Mouse (Mus musculus) hindbrain, embryonic 16.5 days (tissue): ENCODE measurements at regions not wholly inside any gene's neighbourhood (a gene's known extent, or its start where the extent isn't known, plus 50 kb on each side); places are given as distances from the start of the nearest gene placed in this dataset.
A peak's percentile ranks its signal among the peaks of the same experiment; 100 is the strongest.

Experiments
- ATAC-seq: fragments of 200-750 bp; cut with Nextera tagmentation; 2 replicates; pipeline ENCODE4 v1.8.0; 2017; ENCODE audit warnings: moderate TSS enrichment, moderate library complexity
- H3K27ac ChIP-seq: fragments of 300-500 bp; sonication (generic); 2 replicates; pipeline ENCODE4 v1.5.1; 2014; ENCODE audit warnings: low read depth, mild to moderate bottlenecking, control low read depth, low read length, moderate library complexity
- H3K27me3 ChIP-seq: fragments of 300-500 bp; sonication (generic); replicated peaks from 2 replicates; pipeline ENCODE4 v1.6.1; 2014; ENCODE audit warnings: low read length; ENCODE audit not compliant: control insufficient read depth, insufficient read depth
- H3K36me3 ChIP-seq: fragments of 300-500 bp; sonication (generic); 2 replicates; pipeline ENCODE4 v1.6.1; 2014; ENCODE audit warnings: mild to moderate bottlenecking, low read length, moderate library complexity, mixed read lengths; ENCODE audit not compliant: control insufficient read depth, insufficient read depth
- H3K4me1 ChIP-seq: fragments of 300-500 bp; sonication (generic); 2 replicates; pipeline ENCODE4 v1.6.1; 2014; ENCODE audit warnings: low read depth, low read length; ENCODE audit not compliant: control insufficient read depth, insufficient read depth
- H3K4me2 ChIP-seq: fragments of 300-500 bp; sonication (generic); 2 replicates; pipeline ENCODE4 v1.6.1; 2014; ENCODE audit warnings: mild to moderate bottlenecking, low read length, control low read depth, moderate library complexity
- H3K4me3 ChIP-seq: fragments of 300-500 bp; sonication (generic); 2 replicates; pipeline ENCODE4 v1.5.1; 2014; ENCODE audit warnings: mild to moderate bottlenecking, low read length, control low read depth, moderate library complexity
- H3K9ac ChIP-seq: fragments of 300-500 bp; sonication (generic); 2 replicates; pipeline ENCODE4 v1.6.1; 2014; ENCODE audit warnings: low read depth, mild to moderate bottlenecking, control low read depth, low read length, moderate library complexity
- H3K9me3 ChIP-seq: fragments of 300-500 bp; sonication (generic); 2 replicates; pipeline ENCODE4 v1.6.1; 2014; ENCODE audit warnings: mild to moderate bottlenecking, low read length, moderate library complexity; ENCODE audit not compliant: control insufficient read depth
- WGBS: fragments of 180-500 bp; shearing (Covaris S2); extraction: QIAGEN DNeasy Blood & Tissue Kit; methylation state at CpG from one replicate; pipeline ENCODE4 v1.1.7; 2014; 5-methylcytosine and 5-hydroxymethylcytosine counted together

GRCm38 (mm10) chr14:71359581-71359980 lies 759.9 kb upstream of the Fam160b2 start:
- no peak for ATAC-seq
- Histone ChIP-seq H3K4me1 (no peaks in the 10 kb centered on the region), H3K4me2 (no peak overlapping the region), H3K36me3 (no peaks in the 10 kb centered on the region), H3K27ac (no peak overlapping the region), H3K27me3 (no peaks in the 10 kb centered on the region), H3K9me3 (no peaks in the 10 kb centered on the region), H3K9ac (no peak overlapping the region), H3K4me3 (no peak overlapping the region)
- WGBS = 88% methylated on average over 1 of the region's 1 CpGs

DNA sequence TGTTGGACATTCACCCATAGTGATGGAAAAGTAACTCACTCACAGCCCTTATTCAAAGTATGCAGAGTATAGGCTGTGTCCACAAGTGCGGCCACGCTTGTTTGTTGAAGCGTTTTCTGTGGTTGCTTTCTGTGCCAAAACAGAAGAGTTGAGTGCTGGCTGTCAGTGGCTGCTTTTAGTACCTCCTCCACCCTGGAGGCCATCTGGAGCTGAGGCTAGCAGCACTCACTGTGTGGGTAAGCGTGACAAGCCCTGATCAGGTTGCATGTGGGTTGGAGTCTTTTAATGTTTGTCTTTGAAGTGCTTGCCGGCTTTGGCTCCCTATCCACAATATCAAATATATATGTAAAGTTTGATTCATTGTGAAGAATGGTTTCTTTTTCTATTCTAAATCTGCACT lies 738.6 kb upstream of the Fam160b2 start:
- no peak overlapping the region for H3K9ac ChIP-seq
- H3K27ac ChIP-seq = no peak overlapping the region
- H3K27me3 ChIP-seq = no peaks in the 10 kb centered on the region
- H3K9me3 ChIP-seq = no peaks in the 10 kb centered on the region
- no peaks in the 10 kb centered on the region for H3K36me3 ChIP-seq
- H3K4me2 ChIP-seq = no peak overlapping the region
- WGBS = 83% methylated on average over 5 of the region's 5 CpGs
- ATAC-seq = no peak
- no peaks in the 10 kb centered on the region for H3K4me1 ChIP-seq
- no peak overlapping the region for H3K4me3 ChIP-seq

GRCm38 (mm10) chr14:71336906-71337305 lies 737.3 kb upstream of the Fam160b2 start:
- Histone ChIP-seq H3K4me1 (no peaks in the 10 kb centered on the region), H3K27me3 (no peaks in the 10 kb centered on the region), H3K4me3 (no peak overlapping the region), H3K27ac (no peak overlapping the region), H3K4me2 (no peak overlapping the region), H3K9ac (no peak overlapping the region), H3K36me3 (no peaks in the 10 kb centered on the region), H3K9me3 (no peaks in the 10 kb centered on the region)
- 78% methylated on average over 3 of the region's 3 CpGs for WGBS
- no peak for ATAC-seq

GRCm38 (mm10) chr14:71334022-71334421 lies 734.4 kb upstream of the Fam160b2 start:
- no peak overlapping the region for H3K4me2 ChIP-seq
- 92% methylated on average over 1 of the region's 1 CpGs for WGBS
- H3K36me3 ChIP-seq = no peaks in the 10 kb centered on the region
- no peaks in the 10 kb centered on the region for H3K27me3 ChIP-seq
- no peak for ATAC-seq
- H3K27ac ChIP-seq = no peak overlapping the region
- H3K9ac ChIP-seq = no peak overlapping the region
- no peak overlapping the region for H3K4me3 ChIP-seq
- H3K4me1 ChIP-seq = no peaks in the 10 kb centered on the region
- no peaks in the 10 kb centered on the region for H3K9me3 ChIP-seq

- H3K4me3 ChIP-seq = no peak overlapping the region
- 51% methylated on average over 5 of the region's 5 CpGs for WGBS
- no peaks in the 10 kb centered on the region for H3K36me3 ChIP-seq
- no peaks in the 10 kb centered on the region for H3K27me3 ChIP-seq
- H3K4me1 ChIP-seq = no peaks in the 10 kb centered on the region
- H3K4me2 ChIP-seq = no peak overlapping the region
- no peak overlapping the region for H3K27ac ChIP-seq
- ATAC-seq = no peak
- H3K9me3 ChIP-seq = no peaks in the 10 kb centered on the region; the same call in 1 of the 2 replicates
- no peak overlapping the region for H3K9ac ChIP-seq
Measured at GRCm38 (mm10) chr14:71329862-71330630, 730.4 kb upstream of the Fam160b2 start.

- H3K4me2 ChIP-seq = no peak overlapping the region
- no peak for ATAC-seq
- no peaks in the 10 kb centered on the region for H3K27me3 ChIP-seq
- H3K9ac ChIP-seq = no peak overlapping the region
- H3K4me3 ChIP-seq = no peak overlapping the region
- H3K36me3 ChIP-seq = no peaks in the 10 kb centered on the region
- no peaks in the 10 kb centered on the region for H3K4me1 ChIP-seq
- no peaks in the 10 kb centered on the region; the same call in 1 of the 2 replicates for H3K9me3 ChIP-seq
- no peak overlapping the region for H3K27ac ChIP-seq
Measured at GRCm38 (mm10) chr14:71327621-71328020, 728.0 kb upstream of the Fam160b2 start.

- 86% methylated on average over 2 of the region's 2 CpGs for WGBS
- Histone ChIP-seq H3K4me3 (no peak overlapping the region), H3K9me3 (no peaks in the 10 kb centered on the region; the same call in 1 of the 2 replicates), H3K36me3 (no peaks in the 10 kb centered on the region), H3K4me2 (no peak overlapping the region), H3K27me3 (no peaks in the 10 kb centered on the region), H3K4me1 (no peaks in the 10 kb centered on the region), H3K27ac (no peak overlapping the region), H3K9ac (no peak overlapping the region)
- ATAC-seq = no peak
Measured at GRCm38 (mm10) chr14:71326521-71327105, 727.0 kb upstream of the Fam160b2 start.

DNA sequence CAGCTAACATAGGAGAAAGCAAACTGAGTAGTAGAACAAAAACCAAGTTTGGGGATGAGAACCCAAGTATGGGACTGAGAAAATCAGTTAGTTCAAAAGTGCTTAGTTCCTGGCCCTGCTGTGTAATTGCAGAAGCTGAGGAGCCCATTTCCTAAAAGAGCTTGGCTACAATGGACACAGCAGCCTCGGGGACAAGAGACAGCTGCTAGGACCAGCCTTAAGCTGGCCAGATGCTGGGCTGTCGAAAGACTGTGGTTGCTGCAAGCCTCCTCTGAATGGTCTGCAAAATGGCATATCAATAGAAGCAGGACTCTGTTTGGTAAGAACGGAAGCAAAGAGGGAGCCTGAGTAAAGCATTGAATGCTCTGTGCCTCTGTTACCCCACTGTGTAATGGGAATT lies 715.6 kb upstream of the Fam160b2 start:
- Histone ChIP-seq H3K27me3 (no peaks in the 10 kb centered on the region), H3K4me1 (no peaks in the 10 kb centered on the region), H3K4me3 (no peak overlapping the region), H3K4me2 (no peak overlapping the region), H3K9me3 (no peaks in the 10 kb centered on the region), H3K9ac (no peak overlapping the region), H3K27ac (no peak overlapping the region), H3K36me3 (no peaks in the 10 kb centered on the region)
- WGBS = 64% methylated on average over 3 of the region's 3 CpGs
- ATAC-seq = no peak

- Histone ChIP-seq H3K4me2 (no peak overlapping the region), H3K9ac (no peak overlapping the region), H3K4me1 (no peaks in the 10 kb centered on the region; the same call in 1 of the 2 replicates), H3K4me3 (no peak overlapping the region), H3K27ac (no peak overlapping the region), H3K36me3 (no peaks in the 10 kb centered on the region), H3K27me3 (no peaks in the 10 kb centered on the region), H3K9me3 (no peaks in the 10 kb centered on the region)
- peak; percentile 77 for ATAC-seq
- 52% methylated on average over 6 of the region's 6 CpGs for WGBS
Measured at GRCm38 (mm10) chr14:71299755-71300154, 700.1 kb upstream of the Fam160b2 start.
